Mouse (Mus musculus) lung, adult 18-20 months (tissue): ENCODE data around the gene Otud3.
A peak's percentile ranks its signal among the peaks of the same experiment; 100 is the strongest.
"Not testable (repeated sequence)": the region's sequence is repeated elsewhere in the genome, so short reads cannot be mapped to it uniquely, and the experiment has no call there.

Experiments used
- DNase-seq, 2 experiments: peaks; one replicate each; pipeline ENCODE4 v3.0.0; 2022; ENCODE audit warnings: mixed read lengths in 2 of 2

Gene Otud3

GRCm38 (mm10) chr4:138889165-138889564, 24.6 kb downstream of the Otud3 start:
- no peak for DNase-seq

GRCm38 (mm10) chr4:138884261-138884660, 29.5 kb downstream of the Otud3 start:
- DNase-seq = peak; percentile 74 to 78

GRCm38 (mm10) chr4:138882179-138882578, 31.6 kb downstream of the Otud3 start:
- peak; percentile 38 to 60 for DNase-seq

GRCm38 (mm10) chr4:138880811-138881584, 32.7 kb downstream of the Otud3 start:
- DNase-seq = peak; percentile 49 to 58

GRCm38 (mm10) chr4:138879808-138880207, 33.9 kb downstream of the Otud3 start:
- no peak for DNase-seq

- peak in 1 of 2 experiments; percentile 18 for DNase-seq
These were observed 35.0 kb downstream of the Otud3 start for GRCm38 (mm10) chr4:138878783-138879182.

- DNase-seq = no peak
These were observed 36.0 kb downstream of the Otud3 start, which contains the start of gene Pla2g2e for GRCm38 (mm10) chr4:138877731-138878130. Gene Pla2g2e, plus strand, starts transcription at chr4:138877942.

- no peak for DNase-seq
These were observed 37.8 kb downstream of the Otud3 start for GRCm38 (mm10) chr4:138875986-138876385.

GRCm38 (mm10) chr4:138875275-138875674, 38.5 kb downstream of the Otud3 start:
- not testable (repeated sequence) for DNase-seq

- no peak for DNase-seq
These were observed 39.9 kb downstream of the Otud3 start, which contains the start of gene Gm13030 for GRCm38 (mm10) chr4:138873864-138874263. Gene Gm13030, minus strand, starts transcription at chr4:138873964.

- DNase-seq = no peak
These were observed 45.1 kb downstream of the Otud3 start for GRCm38 (mm10) chr4:138868666-138869065.

GRCm38 (mm10) chr4:138866413-138866812, 47.3 kb downstream of the Otud3 start:
- peak; percentile 65 to 76 for DNase-seq

GRCm38 (mm10) chr4:138865991-138866390, 47.8 kb downstream of the Otud3 start:
- no peak for DNase-seq

- no peak for DNase-seq
These were observed 48.7 kb downstream of the Otud3 start for GRCm38 (mm10) chr4:138865092-138865491.

- DNase-seq = no peak
These were observed 50.3 kb downstream of the Otud3 start, which contains the start of gene Pla2g5 for GRCm38 (mm10) chr4:138863344-138863998. Gene Pla2g5, minus strand, starts transcription at chr4:138863482.

GRCm38 (mm10) chr4:138859728-138860127, 54.0 kb downstream of the Otud3 start:
- peak; percentile 34 to 60 for DNase-seq

- no peak for DNase-seq
These were observed 54.5 kb downstream of the Otud3 start for GRCm38 (mm10) chr4:138859245-138859644.

GRCm38 (mm10) chr4:138858446-138858845, 55.3 kb downstream of the Otud3 start:
- no peak for DNase-seq

- no peak for DNase-seq
These were observed 56.2 kb downstream of the Otud3 start for GRCm38 (mm10) chr4:138857576-138857975.

- peak; percentile 38 to 61 for DNase-seq
These were observed 57.3 kb downstream of the Otud3 start for GRCm38 (mm10) chr4:138856491-138856890.

GRCm38 (mm10) chr4:138855092-138855632, 58.6 kb downstream of the Otud3 start:
- no peak for DNase-seq

- DNase-seq = no peak
These were observed 60.8 kb downstream of the Otud3 start for GRCm38 (mm10) chr4:138852961-138853360.

- DNase-seq = peak; percentile 49 to 60
These were observed 62.3 kb downstream of the Otud3 start for GRCm38 (mm10) chr4:138851463-138851862.
